Mouse (Mus musculus) liver, adult 2 months (tissue): ENCODE results near the gene Dnajb8.

ENCODE experiments used
- CTCF ChIP-seq: fragments of 200-500 bp; IDR thresholded peaks from 2 replicates; pipeline ENCODE4 v1.5.1; 2011; ENCODE audit warnings: low read depth, low read length, control low read depth
- POLR2A ChIP-seq: fragments of 200-500 bp; IDR thresholded peaks from 2 replicates; pipeline ENCODE4 v1.6.1; 2011; ENCODE audit warnings: low read length, control low read depth; ENCODE audit not compliant: insufficient read depth; ENCODE audit errors: extremely low read depth

DNA sequence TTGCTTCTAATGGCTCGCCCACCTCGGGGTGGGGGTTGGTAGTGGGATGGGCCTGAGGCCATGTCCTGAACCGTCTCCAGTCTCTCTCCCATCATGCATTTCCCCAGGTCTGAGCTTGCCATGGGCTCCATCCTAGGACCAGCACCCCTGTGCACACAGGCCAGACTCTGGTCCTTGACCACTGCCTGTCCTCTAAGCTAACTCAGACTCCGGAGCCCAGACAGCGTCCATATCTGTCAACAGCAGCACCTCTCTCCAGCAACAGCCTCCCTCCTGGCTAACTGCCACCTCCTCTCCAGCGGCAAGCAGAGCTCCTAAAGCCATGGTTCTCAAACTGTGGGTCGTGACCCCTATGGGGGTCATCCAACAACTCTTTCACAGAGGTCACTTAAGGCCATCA lies 14.4 kb downstream of the Dnajb8 start:
- TF ChIP-seq POLR2A (no peak), CTCF (no peak)
